Mouse (Mus musculus) limb, embryonic 14.5 days (tissue): ENCODE data around the gene Capn5. TPM values are rescaled to one million over a fixed set of nuclear protein-coding genes. Genes with fewer than 3 reads are reported as not detected.

Experiments
- ATAC-seq: fragments of 200-750 bp; cut with Nextera tagmentation; 2 replicates; pipeline ENCODE4 v1.8.0; 2017; ENCODE audit warnings: low read depth, moderate number of reproducible peaks, moderate TSS enrichment; ENCODE audit not compliant: low FRiP score
- DNase-seq: peaks from one replicate; pipeline ENCODE4 v3.0.0-alpha.2; 2015; ENCODE audit warnings: low spot score
- H3K27ac ChIP-seq: fragments of 300-500 bp; sonication (generic); replicated peaks from 2 replicates; pipeline ENCODE4 v1.5.1; 2014; ENCODE audit warnings: low read depth, mild to moderate bottlenecking, low read length, moderate library complexity, mixed read lengths
- H3K27me3 ChIP-seq: fragments of 300-500 bp; sonication (generic); 2 replicates; pipeline ENCODE4 v1.6.1; 2014; ENCODE audit warnings: low read length, mixed read lengths; ENCODE audit not compliant: control insufficient read depth, insufficient read depth
- H3K36me3 ChIP-seq: fragments of 300-500 bp; sonication (generic); 2 replicates; pipeline ENCODE4 v1.6.1; 2014; ENCODE audit warnings: mild to moderate bottlenecking, low read length, moderate library complexity, mixed read lengths; ENCODE audit not compliant: control insufficient read depth, insufficient read depth
- H3K4me1 ChIP-seq: fragments of 300-500 bp; sonication (generic); 2 replicates; pipeline ENCODE4 v1.6.1; 2014; ENCODE audit warnings: antibody characterized with exemption, low read length, mixed read lengths; ENCODE audit not compliant: control insufficient read depth, insufficient read depth
- H3K4me2 ChIP-seq: fragments of 300-500 bp; sonication (generic); replicated peaks from 2 replicates; pipeline ENCODE4 v1.6.1; 2014; ENCODE audit warnings: low read depth, mild to moderate bottlenecking, low read length, moderate library complexity; ENCODE audit not compliant: severe bottlenecking
- H3K4me3 ChIP-seq: fragments of 300-500 bp; sonication (generic); replicated peaks from 2 replicates; pipeline ENCODE4 v1.5.1; 2014; ENCODE audit warnings: low read length
- H3K9ac ChIP-seq: fragments of 300-500 bp; sonication (generic); 2 replicates; pipeline ENCODE4 v1.6.1; 2014; ENCODE audit warnings: mild to moderate bottlenecking, low read depth, low read length, moderate library complexity; ENCODE audit not compliant: severe bottlenecking
- H3K9me3 ChIP-seq: fragments of 300-500 bp; sonication (generic); 2 replicates; pipeline ENCODE4 v1.6.1; 2016; ENCODE audit warnings: low read length; ENCODE audit not compliant: control insufficient read depth
- POLR2A ChIP-seq: fragments of 200-500 bp; IDR thresholded peaks from 2 replicates; pipeline ENCODE4 v1.8.0; 2012; ENCODE audit warnings: inconsistent platforms, mild to moderate bottlenecking, moderate library complexity, borderline replicate concordance; ENCODE audit not compliant: insufficient read depth, insufficient read length; ENCODE audit errors: extremely low read depth
- WGBS: fragments of 180-500 bp; shearing (Covaris S2); extraction: QIAGEN DNeasy Blood & Tissue Kit; methylation state at CpG from one replicate; pipeline ENCODE4 v1.1.7; 2014; 5-methylcytosine and 5-hydroxymethylcytosine counted together
- polyA plus RNA-seq, 2 experiments: library from polyadenylated mRNA; depleted of rRNA in 1 of 2; stranded (reverse) in 1 of 2; unstranded in 1 of 2; fragments of >200 nt; fragmentation: Nextera tagmentation in 1 of 2; extraction: Ambion mirVana in 1 of 2; gene quantifications; 2 replicates each; pipeline versions ENCODE4 v1.2.1 to v1.2.3; 2012 to 2014

The Capn5 gene
- polyA plus RNA-seq (2012; rRNA removed) (9.6 and 11.3 TPM in 2 replicates), polyA plus RNA-seq (2014; fragmentation: Nextera tagmentation; extraction: Ambion mirVana) (5.6 and 6.5 TPM in 2 replicates)

DNA sequence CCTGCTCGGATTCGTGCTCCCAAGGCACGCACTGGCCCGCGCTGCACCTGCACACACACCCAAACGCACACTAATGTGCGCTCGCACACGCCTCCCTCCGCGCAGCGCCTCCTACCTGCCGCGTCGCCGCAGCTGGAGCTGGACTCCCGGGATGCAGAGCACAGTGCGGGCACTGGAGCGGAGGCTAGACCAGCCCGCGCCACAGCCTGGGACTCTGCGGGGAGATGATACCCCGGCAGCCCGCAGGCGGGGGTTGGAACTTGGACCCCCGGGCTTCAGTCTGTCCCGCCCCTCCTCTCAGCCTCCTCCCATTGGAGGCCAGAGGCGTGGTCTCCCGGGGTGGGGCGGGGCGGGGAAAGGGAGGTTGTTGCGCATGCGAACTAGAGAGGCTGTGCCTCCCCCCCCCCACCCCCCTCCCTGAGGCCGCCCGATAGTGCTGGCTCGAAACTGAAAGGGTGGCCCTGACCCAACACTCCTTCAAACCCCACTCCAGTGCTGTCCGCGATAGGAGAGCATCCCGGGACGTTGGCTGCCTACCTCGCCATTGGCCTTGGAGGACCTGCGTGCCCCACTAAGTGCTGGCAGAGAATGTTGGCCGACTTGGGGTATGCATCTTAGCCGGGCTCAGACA lies at the start of gene Capn5:
Capn5 (minus strand) TSS at position 346 of the 631 bp plus-strand sequence.
- Histone ChIP-seq H3K9me3 (no peaks in the 10 kb centered on the region), H3K4me3 (peak within 1 kb of the TSS; percentile 74), H3K4me1 (0 out of 2 replicates have a peak, but pooled peaks cover 5% of the 10 kb centered on the region), H3K36me3 (no peaks in the 10 kb centered on the region), H3K4me2 (peak within 1 kb of the TSS; percentile 72), H3K27me3 (no peaks in the 10 kb centered on the region), H3K27ac (no peak within 1 kb of the TSS), H3K9ac (peak within 1 kb of the TSS; percentile 61)
- TF ChIP-seq POLR2A = no peak
- DNase-seq (peak; percentile 73), ATAC-seq (peak; percentile 90)
- 3% methylated on average over 28 of the region's 44 CpGs for WGBS

DNA sequence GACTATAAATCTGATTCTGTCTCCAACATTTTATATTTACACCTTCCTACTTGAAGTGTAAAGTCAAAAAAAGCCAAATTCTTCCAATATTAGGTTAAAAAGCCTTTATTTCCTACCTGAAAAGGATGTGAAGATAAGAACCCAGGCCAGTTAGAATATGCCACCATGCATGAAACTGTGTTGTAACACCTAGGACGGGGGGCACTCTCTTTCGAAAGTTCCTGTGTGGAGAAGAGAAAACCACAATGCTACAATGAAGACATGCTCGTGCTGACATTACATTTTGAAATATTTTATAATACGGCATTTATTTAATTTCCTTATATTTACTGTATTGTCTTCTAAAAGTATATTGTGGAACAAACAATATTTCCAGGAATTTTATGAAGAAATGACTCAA lies 45.7 kb upstream of the Capn5 start:
- Histone ChIP-seq H3K36me3 (0 out of 2 replicates have a peak, but pooled peaks cover 5% of the 10 kb centered on the region), H3K4me3 (no peak overlapping the region), H3K9me3 (no peaks in the 10 kb centered on the region), H3K9ac (no peak overlapping the region), H3K27me3 (no peaks in the 10 kb centered on the region), H3K4me1 (no peaks in the 10 kb centered on the region), H3K27ac (no peak overlapping the region), H3K4me2 (no peak overlapping the region)
- DNase-seq (no peak), ATAC-seq (no peak)
- 96% methylated on average over 4 of the region's 4 CpGs for WGBS
- no peak for TF ChIP-seq POLR2A

DNA sequence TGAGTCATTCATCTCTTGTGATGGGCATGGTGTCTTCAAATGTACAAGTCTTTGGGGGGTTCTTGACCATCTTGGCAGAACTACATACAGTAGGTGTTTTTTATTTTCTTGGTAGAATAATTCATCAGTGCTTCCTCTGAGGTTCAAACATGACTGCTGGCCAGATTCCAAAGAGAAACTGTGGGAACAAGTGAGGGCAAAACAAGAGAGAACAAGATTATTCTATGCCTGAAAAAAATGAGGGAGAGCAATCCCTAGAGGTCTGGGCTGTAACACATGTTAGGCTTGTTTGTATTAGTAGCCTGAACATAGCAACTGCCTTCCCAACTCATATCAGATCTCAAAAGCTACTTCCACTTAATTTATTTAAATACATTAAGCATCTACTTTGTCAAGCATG lies 38.6 kb upstream of the Capn5 start:
- H3K4me3 ChIP-seq = no peak overlapping the region
- TF ChIP-seq POLR2A = no peak
- no peaks in the 10 kb centered on the region for H3K4me1 ChIP-seq
- 0 out of 2 replicates have a peak, but pooled peaks cover 4% of the 10 kb centered on the region for H3K36me3 ChIP-seq
- H3K27ac ChIP-seq = no peak overlapping the region
- ATAC-seq = no peak
- no peaks in the 10 kb centered on the region for H3K27me3 ChIP-seq
- H3K9me3 ChIP-seq = no peaks in the 10 kb centered on the region
- H3K9ac ChIP-seq = no peak overlapping the region
- H3K4me2 ChIP-seq = no peak overlapping the region
- peak; percentile 20 for DNase-seq

DNA sequence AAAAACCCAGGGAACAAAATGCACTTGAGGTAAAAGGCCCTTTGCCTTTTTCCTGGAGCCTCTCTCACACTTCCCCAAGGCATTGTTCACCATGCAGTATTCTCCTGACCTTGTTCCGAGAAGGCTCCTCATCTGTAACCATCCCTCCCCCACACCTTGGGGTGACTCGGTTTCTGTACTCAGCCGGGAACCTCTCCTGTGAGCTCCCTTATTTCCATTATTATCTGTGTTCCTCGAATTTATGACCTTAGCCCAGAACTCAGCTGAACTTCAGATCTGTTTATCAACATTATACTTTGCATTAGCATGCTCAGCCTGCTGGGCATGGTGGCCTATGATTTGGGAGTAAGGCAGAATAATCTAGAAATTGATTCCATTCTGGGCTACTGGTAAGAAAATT lies 24.9 kb upstream of the Capn5 start:
- Histone ChIP-seq H3K4me1 (no peaks in the 10 kb centered on the region), H3K4me3 (no peak overlapping the region), H3K9ac (no peak overlapping the region)

DNA sequence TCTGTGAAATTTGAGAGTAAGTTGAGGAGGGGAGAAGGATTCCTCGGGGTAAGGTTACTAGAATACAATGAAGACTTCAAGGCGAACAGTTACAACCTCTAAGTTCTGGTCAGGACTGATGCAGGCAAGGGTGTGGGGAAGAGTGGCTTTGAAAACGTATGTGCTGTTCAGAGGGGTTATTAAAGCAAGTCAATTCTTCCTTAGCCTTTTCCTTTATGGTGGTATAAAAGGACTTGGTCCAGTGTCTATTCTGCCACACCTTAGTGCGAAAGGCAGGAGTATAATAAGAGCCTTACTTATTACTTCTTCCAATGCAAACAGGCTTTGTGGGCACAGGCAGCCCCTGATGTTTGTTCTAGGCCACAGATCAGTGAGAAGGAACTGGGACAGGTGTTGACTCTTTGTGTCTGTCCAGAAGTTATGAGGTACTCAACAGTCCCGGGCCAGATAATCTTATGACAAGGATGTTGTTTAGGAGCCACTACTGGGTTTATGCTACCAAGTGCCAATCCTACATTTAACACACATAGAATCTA lies 23.5 kb upstream of the Capn5 start:
- H3K4me1 ChIP-seq = no peaks in the 10 kb centered on the region
- H3K4me3 ChIP-seq = no peak overlapping the region
- no peak overlapping the region for H3K27ac ChIP-seq
- no peak overlapping the region for H3K9ac ChIP-seq
- TF ChIP-seq POLR2A = no peak
- WGBS = 72% methylated on average over 5 of the region's 5 CpGs
- DNase-seq = no peak
- H3K4me2 ChIP-seq = no peak overlapping the region
- no peak for ATAC-seq
- H3K36me3 ChIP-seq = no peaks in the 10 kb centered on the region
- no peaks in the 10 kb centered on the region for H3K9me3 ChIP-seq
- 0 out of 2 replicates have a peak, but pooled peaks cover 4% of the 10 kb centered on the region for H3K27me3 ChIP-seq

More for the DNA sequence above, 24.9 kb upstream of the Capn5 start:
- Histone ChIP-seq H3K27ac (no peak overlapping the region), H3K4me2 (no peak overlapping the region), H3K9me3 (no peaks in the 10 kb centered on the region), H3K36me3 (no peaks in the 10 kb centered on the region), H3K27me3 (no peaks in the 10 kb centered on the region)
- DNase-seq (no peak), ATAC-seq (no peak)
- 75% methylated on average over 4 of the region's 4 CpGs for WGBS
- no peak for TF ChIP-seq POLR2A
